Mouse (Mus musculus) lung, adult 2 months (tissue): ENCODE data around the gene Sdhb.

Source experiments
- CTCF ChIP-seq: fragments of 200-500 bp; IDR thresholded peaks from 2 replicates; pipeline ENCODE4 v1.5.1; 2011; ENCODE audit warnings: mild to moderate bottlenecking, low read length, control low read depth; ENCODE audit not compliant: insufficient read depth
- POLR2A ChIP-seq: fragments of 200-500 bp; IDR thresholded peaks from 2 replicates; pipeline ENCODE4 v1.6.1; 2011; ENCODE audit warnings: low read depth, mild to moderate bottlenecking, control low read depth, low read length, borderline replicate concordance; ENCODE audit errors: extremely low read depth

- TF ChIP-seq POLR2A = no peak
- TF ChIP-seq CTCF = no peak
Observed at GRCm38 (mm10) chr4:140950574-140950973, 10.4 kb upstream of the Sdhb start.
